Mouse (Mus musculus): ENCODE measurements around the gene Rbfox1. TPM values are rescaled to one million over a fixed set of nuclear protein-coding genes. Genes with fewer than 3 reads are reported as not detected.

The Rbfox1 gene
- total RNA-seq, 2 experiments from 2014 or later, result not detected

DNA sequence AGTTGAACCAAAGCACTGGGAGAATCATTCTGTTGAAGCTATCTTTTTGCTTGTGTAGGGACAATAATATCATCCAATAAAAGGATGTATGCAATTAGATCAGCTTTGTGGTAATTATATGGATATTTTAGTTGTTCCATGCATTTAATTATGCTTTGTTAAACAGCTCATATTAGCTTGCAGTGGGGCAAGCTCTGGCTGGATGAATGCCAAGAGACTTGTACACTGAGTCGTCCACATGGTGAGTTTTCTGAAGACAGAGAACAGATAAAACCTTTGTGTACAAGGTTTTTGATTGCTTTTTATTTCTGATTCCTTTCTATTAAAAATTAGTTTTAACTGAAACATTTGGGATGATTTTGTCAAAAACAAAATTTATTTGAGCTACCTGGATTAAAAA lies 439.7 kb downstream of the Rbfox1 start:
- ATAC-seq (replicated peaks; ENCODE audit: poor library complexity, severe bottlenecking), result no peak

- no peak for ATAC-seq (replicated peaks; ENCODE audit: poor library complexity, severe bottlenecking)
Measured at GRCm38 (mm10) chr16:6331400-6331939, 446.3 kb downstream of the Rbfox1 start.

GRCm38 (mm10) chr16:6333273-6333672 lies 448.1 kb downstream of the Rbfox1 start:
- ATAC-seq (replicated peaks; ENCODE audit: poor library complexity, severe bottlenecking), result no peak

- no peak for ATAC-seq (replicated peaks; ENCODE audit: poor library complexity, severe bottlenecking)
Measured at GRCm38 (mm10) chr16:6348103-6348502, 462.9 kb downstream of the Rbfox1 start.

DNA sequence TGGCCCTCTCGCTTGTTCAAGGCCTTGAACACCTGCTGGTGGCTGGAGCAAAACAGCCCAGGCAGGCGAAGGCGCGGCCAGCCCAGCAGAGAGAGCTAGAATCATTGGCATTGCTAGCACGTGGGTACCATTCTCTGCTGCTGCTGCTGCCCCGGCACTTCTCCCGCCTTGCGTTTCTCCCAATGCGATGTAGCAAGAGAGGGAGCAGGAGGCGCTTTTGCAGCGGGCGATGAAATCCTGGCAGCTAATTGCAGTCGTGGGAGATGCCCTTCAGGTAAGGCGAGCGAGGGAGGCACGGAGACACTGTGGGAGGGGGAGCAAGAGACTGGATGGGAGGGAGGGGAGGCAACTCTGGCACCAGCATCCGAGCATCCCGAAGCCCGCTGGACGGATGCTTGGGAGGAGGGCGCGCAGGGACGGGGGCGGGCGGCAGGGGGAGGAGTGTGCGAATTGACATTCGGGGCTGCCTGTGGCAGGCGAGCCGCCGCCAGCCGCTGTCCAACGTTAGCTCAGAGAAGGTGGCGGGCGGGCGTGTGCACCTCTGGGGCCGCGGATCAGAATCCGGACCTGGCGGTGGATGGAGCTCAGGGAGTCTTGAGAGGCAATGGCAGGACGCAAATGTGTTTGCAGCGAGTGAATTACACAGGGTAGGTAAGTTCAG lies 463.6 kb downstream of the Rbfox1 start:
- no peak for ATAC-seq (replicated peaks; ENCODE audit: poor library complexity, severe bottlenecking)

DNA sequence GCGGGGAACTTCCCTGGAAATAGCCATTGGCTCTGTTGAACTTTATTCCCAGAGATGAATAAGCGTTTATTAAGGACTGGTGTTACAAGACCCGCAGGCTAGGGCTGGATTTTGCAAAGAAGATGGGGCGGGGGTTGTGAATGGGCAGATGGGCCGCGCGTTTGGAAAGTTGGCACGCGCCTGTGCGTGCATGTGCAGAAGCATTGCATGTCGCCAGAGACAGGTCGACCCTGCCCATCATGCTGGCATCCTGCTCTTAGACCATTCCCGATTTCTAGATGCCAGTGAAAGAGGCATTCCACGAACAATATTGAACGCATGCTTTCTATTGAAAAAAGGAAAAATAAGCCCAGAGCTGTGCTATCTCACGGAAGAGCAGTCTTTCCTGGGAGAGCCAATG lies 464.2 kb downstream of the Rbfox1 start:
- no peak for ATAC-seq (replicated peaks; ENCODE audit: poor library complexity, severe bottlenecking)

GRCm38 (mm10) chr16:6350256-6350655 lies 465.1 kb downstream of the Rbfox1 start:
- no peak for ATAC-seq (replicated peaks; ENCODE audit: poor library complexity, severe bottlenecking)

- no peak for ATAC-seq (replicated peaks; ENCODE audit: poor library complexity, severe bottlenecking)
Measured at GRCm38 (mm10) chr16:6353191-6353590, 468.0 kb downstream of the Rbfox1 start.

- ATAC-seq (replicated peaks; ENCODE audit: poor library complexity, severe bottlenecking), result no peak
Measured at GRCm38 (mm10) chr16:6356931-6357330, 471.8 kb downstream of the Rbfox1 start.

DNA sequence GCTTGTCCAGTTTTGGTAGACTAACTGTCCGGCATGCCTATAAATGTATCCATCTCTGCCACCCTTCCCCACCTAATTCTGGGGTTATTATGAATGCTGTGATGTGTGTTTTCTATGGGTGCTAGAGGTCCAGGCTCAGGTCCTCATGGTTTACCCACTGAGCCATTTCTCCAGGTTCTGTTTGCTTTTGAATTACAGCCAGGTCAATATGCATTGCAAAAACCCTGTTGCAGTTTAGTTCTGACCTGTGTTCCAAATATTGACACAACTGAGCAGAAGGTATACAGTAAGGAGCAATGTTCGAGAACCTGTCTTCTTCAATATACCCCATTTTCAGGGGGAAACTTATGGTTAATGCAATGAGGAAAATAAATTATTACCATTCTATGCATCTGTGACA lies 480.6 kb downstream of the Rbfox1 start:
- ATAC-seq (replicated peaks; ENCODE audit: poor library complexity, severe bottlenecking), result no peak

- no peak for ATAC-seq (replicated peaks; ENCODE audit: poor library complexity, severe bottlenecking)
Measured at GRCm38 (mm10) chr16:6366649-6367048, 481.5 kb downstream of the Rbfox1 start.

GRCm38 (mm10) chr16:6380924-6381323 lies 495.8 kb downstream of the Rbfox1 start:
- no peak for ATAC-seq (replicated peaks; ENCODE audit: poor library complexity, severe bottlenecking)

- no peak for ATAC-seq (replicated peaks; ENCODE audit: poor library complexity, severe bottlenecking)
Measured at GRCm38 (mm10) chr16:6381572-6381971, 496.4 kb downstream of the Rbfox1 start.

- no peak for ATAC-seq (replicated peaks; ENCODE audit: poor library complexity, severe bottlenecking)
Measured at GRCm38 (mm10) chr16:6382712-6383111, 497.6 kb downstream of the Rbfox1 start.

DNA sequence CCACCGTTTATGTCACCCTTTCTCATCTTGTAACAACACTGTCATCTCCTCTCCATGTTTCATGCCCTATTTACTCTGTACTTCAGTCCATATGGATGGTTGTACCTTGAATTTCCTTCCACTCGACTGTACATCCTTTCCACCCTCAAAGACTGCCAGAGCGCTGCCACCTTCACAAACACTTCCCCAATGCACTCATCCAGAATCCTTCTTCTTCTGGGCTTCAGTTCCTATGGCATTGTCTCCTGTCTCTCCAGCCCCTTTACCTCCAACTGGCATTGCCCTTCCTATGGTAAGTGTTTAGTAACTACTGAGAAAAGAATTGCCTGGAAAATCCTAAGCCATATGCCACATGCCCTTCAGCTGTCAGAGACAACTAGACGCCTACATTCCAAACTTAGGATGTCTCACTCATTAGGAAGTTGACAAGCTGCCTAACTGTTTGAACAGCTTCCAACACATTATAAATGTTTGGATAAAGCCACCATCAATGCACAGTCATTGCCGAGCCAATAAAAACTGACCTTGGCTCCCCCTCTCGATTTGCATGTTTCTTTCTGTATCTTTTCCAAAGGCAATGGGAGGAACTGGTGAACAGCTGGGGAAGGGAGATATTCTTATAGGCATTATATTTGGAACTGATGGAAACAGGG lies 505.2 kb downstream of the Rbfox1 start:
- no peak for ATAC-seq (replicated peaks; ENCODE audit: poor library complexity, severe bottlenecking)

- ATAC-seq (replicated peaks; ENCODE audit: poor library complexity, severe bottlenecking), result no peak
Measured at GRCm38 (mm10) chr16:6396676-6397409, 511.7 kb downstream of the Rbfox1 start.

- ATAC-seq (replicated peaks; ENCODE audit: poor library complexity, severe bottlenecking), result no peak
Measured at GRCm38 (mm10) chr16:6397635-6398034, 512.5 kb downstream of the Rbfox1 start.

DNA sequence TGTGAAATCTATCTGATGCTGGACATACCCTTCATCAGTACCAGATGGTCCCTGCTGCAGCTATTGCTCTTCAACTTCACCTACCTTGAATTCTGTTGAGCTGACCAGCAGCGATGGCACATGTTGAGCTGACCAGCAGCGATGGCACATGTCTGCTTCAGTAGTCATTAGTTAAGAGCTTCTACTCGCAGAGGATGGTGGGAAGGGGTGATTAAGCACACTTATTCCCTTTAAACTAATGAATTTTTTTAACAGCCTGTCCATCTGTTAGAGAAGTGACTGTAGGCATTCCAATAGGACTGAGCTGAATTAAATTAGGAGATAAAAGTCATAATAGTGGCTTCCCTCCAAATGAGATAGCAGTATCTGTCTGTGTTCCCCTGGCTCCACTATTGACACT lies 517.7 kb downstream of the Rbfox1 start:
- ATAC-seq (replicated peaks; ENCODE audit: poor library complexity, severe bottlenecking), result no peak

DNA sequence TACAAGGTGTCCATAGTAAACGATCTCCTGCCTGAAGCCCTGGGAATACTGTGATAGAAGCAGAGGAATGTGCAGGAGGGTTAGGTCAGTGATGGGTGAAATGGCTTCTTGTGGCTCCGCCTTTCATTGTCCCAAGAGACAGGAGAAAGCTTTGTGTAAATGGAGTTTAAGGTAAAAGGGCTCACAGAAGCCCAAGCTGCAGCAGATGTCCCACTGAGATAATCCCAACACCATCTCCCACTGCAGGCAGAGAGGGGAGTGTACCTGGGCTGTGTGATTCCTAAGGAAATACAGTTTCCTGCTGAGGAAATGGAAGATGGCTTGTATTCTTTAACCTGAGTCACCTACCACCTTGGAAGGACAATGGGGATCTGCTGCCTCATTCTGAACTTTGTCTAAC lies 529.7 kb downstream of the Rbfox1 start:
- no peak for ATAC-seq (replicated peaks; ENCODE audit: poor library complexity, severe bottlenecking)

- ATAC-seq (replicated peaks; ENCODE audit: poor library complexity, severe bottlenecking), result no peak
Measured at GRCm38 (mm10) chr16:6421623-6422145, 536.5 kb downstream of the Rbfox1 start.

DNA sequence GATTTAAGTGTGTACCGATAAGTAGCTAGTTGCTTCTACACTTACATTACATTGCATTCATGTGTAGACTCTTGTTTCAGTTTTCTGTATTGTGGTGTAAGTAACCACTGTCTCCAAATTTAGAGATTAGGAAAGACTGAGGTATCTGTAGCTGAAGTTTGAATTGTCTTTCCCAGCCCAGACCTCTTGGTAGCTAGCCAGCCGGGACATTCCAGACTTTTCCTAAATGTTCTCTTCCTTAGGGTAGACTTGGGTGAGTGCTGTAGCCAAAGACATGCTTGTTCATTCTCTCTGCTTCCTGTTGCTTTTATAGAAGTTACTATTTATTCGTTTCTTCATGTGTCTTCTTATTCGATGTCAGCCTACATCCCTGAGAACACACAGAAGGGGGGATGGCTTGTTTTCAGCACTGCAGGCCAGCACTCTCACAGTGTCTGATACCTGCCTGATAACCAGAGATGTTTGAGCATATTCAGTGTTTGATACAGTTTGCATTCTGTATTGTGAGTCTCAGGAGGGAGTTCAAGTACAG lies 538.8 kb downstream of the Rbfox1 start:
- no peak for ATAC-seq (replicated peaks; ENCODE audit: poor library complexity, severe bottlenecking)
